Mouse (Mus musculus): Measurements from ENCODE around the gene Tbk1. TPM values are rescaled to one million over a fixed set of nuclear protein-coding genes. Genes with fewer than 3 reads are reported as not detected.
A peak's percentile ranks its signal among the peaks of the same experiment; 100 is the strongest.

Gene Tbk1
- polyA plus RNA-seq, 1 experiment, result 288 TPM

DNA sequence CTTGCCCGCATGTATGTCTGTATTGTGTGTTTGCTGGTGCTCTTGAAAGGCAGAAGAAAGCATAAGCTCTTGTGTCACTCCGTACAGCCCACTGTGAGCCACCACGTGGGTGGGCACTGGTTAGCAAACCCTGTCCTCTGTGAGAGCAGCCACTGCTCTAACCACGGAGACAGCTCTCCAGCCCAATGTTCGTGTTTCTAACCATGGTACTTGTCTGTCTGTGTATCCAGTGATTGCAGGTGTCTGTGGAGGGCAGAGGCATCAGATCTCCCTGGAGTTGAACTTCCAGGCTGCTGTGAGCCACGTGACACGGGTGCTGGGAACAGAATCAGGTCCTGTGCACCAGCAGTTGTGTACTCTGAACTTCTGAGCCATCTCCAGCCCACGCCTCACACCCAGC is 4.3 kb downstream of the Tbk1 start:
- H3K4me3 ChIP-seq (ENCODE audit: insufficient read depth, low read depth, low read length), result no peak overlapping the region
- TF ChIP-seq CTCF (IDR thresholded peaks at IDR 0.05; ENCODE audit: insufficient read depth, low read depth, low read length), result no peak
- TF ChIP-seq POLR2A (IDR thresholded peaks at IDR 0.05; ENCODE audit: insufficient read depth, low read depth, low read length), result no peak
- peaks cover 12% of the 10 kb centered on the region for H3K4me1 ChIP-seq (ENCODE audit: control insufficient read depth, insufficient read depth, low read length)
- WGBS, result 94% methylated on average over 8 of the region's 8 CpGs
- H3K27ac ChIP-seq (ENCODE audit: insufficient read depth, low read depth, low read length), result no peak overlapping the region

- TF ChIP-seq POLR2A (IDR thresholded peaks at IDR 0.05; ENCODE audit: insufficient read depth, low read depth, low read length) (no peak), CTCF (IDR thresholded peaks at IDR 0.05; ENCODE audit: insufficient read depth, low read depth, low read length) (no peak)
- 76% methylated on average over 6 of the region's 6 CpGs for WGBS
- no peak overlapping the region for H3K27ac ChIP-seq (ENCODE audit: insufficient read depth, low read depth, low read length)
- H3K4me1 ChIP-seq (ENCODE audit: control insufficient read depth, insufficient read depth, low read length), result peaks cover 12% of the 10 kb centered on the region
- no peak overlapping the region for H3K4me3 ChIP-seq (ENCODE audit: insufficient read depth, low read depth, low read length)
These were observed 5.2 kb downstream of the Tbk1 start for GRCm38 (mm10) chr10:121581405-121581804.

DNA sequence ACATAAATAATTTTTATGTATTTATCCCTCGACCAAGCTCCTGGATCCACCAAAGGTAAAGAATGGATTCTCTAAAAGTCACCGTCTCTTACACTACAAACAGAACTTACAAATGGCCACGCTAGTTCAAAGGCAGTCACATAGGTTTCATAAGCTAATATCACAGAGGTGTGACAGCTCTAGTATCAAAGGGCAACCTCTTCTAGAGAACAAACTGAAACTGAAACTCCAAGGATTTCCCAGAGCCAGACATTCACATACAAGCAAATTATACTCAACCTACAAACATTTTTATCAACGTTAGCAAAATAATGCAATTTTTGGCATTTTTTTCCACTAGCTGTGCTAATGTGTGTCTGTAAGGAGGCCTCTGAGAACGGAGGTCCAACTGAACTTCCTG is 6.2 kb downstream of the Tbk1 start:
- 97% methylated on average over 5 of the region's 5 CpGs for WGBS
- Histone ChIP-seq H3K4me1 (ENCODE audit: control insufficient read depth, insufficient read depth, low read length) (peaks cover 12% of the 10 kb centered on the region), H3K27ac (ENCODE audit: insufficient read depth, low read depth, low read length) (no peak overlapping the region), H3K4me3 (ENCODE audit: insufficient read depth, low read depth, low read length) (no peak overlapping the region)
- TF ChIP-seq CTCF (IDR thresholded peaks at IDR 0.05; ENCODE audit: insufficient read depth, low read depth, low read length) (no peak), POLR2A (IDR thresholded peaks at IDR 0.05; ENCODE audit: insufficient read depth, low read depth, low read length) (no peak)

GRCm38 (mm10) chr10:121576372-121576771 is 10.2 kb downstream of the Tbk1 start:
- Histone ChIP-seq H3K4me1 (ENCODE audit: control insufficient read depth, insufficient read depth, low read length) (0 out of 2 replicates have a peak, but pooled peaks cover 2% of the 10 kb centered on the region), H3K4me3 (ENCODE audit: insufficient read depth, low read depth, low read length) (no peak overlapping the region), H3K27ac (ENCODE audit: insufficient read depth, low read depth, low read length) (no peak overlapping the region)
- 86% methylated on average over 9 of the region's 9 CpGs for WGBS
- no peak for TF ChIP-seq POLR2A (IDR thresholded peaks at IDR 0.05; ENCODE audit: insufficient read depth, low read depth, low read length)
- TF ChIP-seq CTCF (IDR thresholded peaks at IDR 0.05; ENCODE audit: insufficient read depth, low read depth, low read length), result no peak

- TF ChIP-seq POLR2A (IDR thresholded peaks at IDR 0.05; ENCODE audit: insufficient read depth, low read depth, low read length) (no peak), CTCF (IDR thresholded peaks at IDR 0.05; ENCODE audit: insufficient read depth, low read depth, low read length) (no peak)
- Histone ChIP-seq H3K4me1 (ENCODE audit: control insufficient read depth, insufficient read depth, low read length) (peaks cover 5% of the 10 kb centered on the region; the same call in 1 of the 2 replicates), H3K27ac (ENCODE audit: insufficient read depth, low read depth, low read length) (no peak overlapping the region), H3K4me3 (ENCODE audit: insufficient read depth, low read depth, low read length) (no peak overlapping the region)
- 87% methylated on average over 22 of the region's 22 CpGs for WGBS
These were observed 15.0 kb downstream of the Tbk1 start for GRCm38 (mm10) chr10:121571511-121572147.

GRCm38 (mm10) chr10:121571031-121571430 is 15.6 kb downstream of the Tbk1 start:
- H3K4me1 ChIP-seq (ENCODE audit: control insufficient read depth, insufficient read depth, low read length), result peaks cover 5% of the 10 kb centered on the region; the same call in 1 of the 2 replicates
- no peak overlapping the region for H3K4me3 ChIP-seq (ENCODE audit: insufficient read depth, low read depth, low read length)
- TF ChIP-seq CTCF (IDR thresholded peaks at IDR 0.05; ENCODE audit: insufficient read depth, low read depth, low read length) (no peak), POLR2A (IDR thresholded peaks at IDR 0.05; ENCODE audit: insufficient read depth, low read depth, low read length) (no peak)
- H3K27ac ChIP-seq (ENCODE audit: insufficient read depth, low read depth, low read length), result no peak overlapping the region
- WGBS, result 93% methylated on average over 3 of the region's 3 CpGs

GRCm38 (mm10) chr10:121569796-121570195 is 16.8 kb downstream of the Tbk1 start:
- Histone ChIP-seq H3K4me1 (ENCODE audit: control insufficient read depth, insufficient read depth, low read length) (peaks cover 5% of the 10 kb centered on the region; the same call in 1 of the 2 replicates), H3K27ac (ENCODE audit: insufficient read depth, low read depth, low read length) (no peak overlapping the region), H3K4me3 (ENCODE audit: insufficient read depth, low read depth, low read length) (no peak overlapping the region)
- WGBS, result 42% methylated on average over 6 of the region's 6 CpGs
- TF ChIP-seq CTCF (IDR thresholded peaks at IDR 0.05; ENCODE audit: insufficient read depth, low read depth, low read length) (no peak), POLR2A (IDR thresholded peaks at IDR 0.05; ENCODE audit: insufficient read depth, low read depth, low read length) (no peak)

DNA sequence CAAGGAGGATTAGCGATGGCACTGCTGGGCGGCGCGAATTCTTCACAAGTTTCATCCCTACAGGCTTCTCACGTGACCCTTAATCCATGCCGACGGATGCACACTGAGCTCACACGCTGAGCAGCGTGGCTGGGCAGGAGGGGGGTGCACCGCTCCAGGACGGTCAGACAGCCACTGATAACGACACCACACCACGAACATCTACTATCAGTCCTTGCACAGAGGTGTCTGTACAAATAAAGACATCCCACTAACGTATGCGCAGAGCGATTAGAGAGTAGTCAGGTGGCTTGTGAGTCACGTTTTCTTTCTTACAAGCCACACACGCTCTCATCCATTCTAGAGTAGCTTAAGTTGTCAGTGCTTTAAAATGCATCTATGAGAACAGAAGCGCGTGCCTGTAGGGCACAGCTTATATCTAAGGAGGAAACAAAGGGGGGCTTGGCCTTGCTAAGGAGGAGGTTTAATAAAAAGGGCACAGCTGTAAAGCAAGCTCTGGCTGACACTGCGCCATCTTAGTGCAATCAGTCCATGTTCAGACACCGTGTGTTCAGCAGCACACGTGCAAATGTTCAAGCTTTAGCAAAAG is 17.5 kb downstream of the Tbk1 start:
- WGBS, result 17% methylated on average over 23 of the region's 23 CpGs
- no peak overlapping the region for H3K27ac ChIP-seq (ENCODE audit: insufficient read depth, low read depth, low read length)
- TF ChIP-seq POLR2A (IDR thresholded peaks at IDR 0.05; ENCODE audit: insufficient read depth, low read depth, low read length), result no peak
- TF ChIP-seq CTCF (IDR thresholded peaks at IDR 0.05; ENCODE audit: insufficient read depth, low read depth, low read length), result no peak
- peak overlapping the region; percentile 40 for H3K4me3 ChIP-seq (ENCODE audit: insufficient read depth, low read depth, low read length)
- H3K4me1 ChIP-seq (ENCODE audit: control insufficient read depth, insufficient read depth, low read length), result peaks cover 5% of the 10 kb centered on the region; the same call in 1 of the 2 replicates

GRCm38 (mm10) chr10:121568534-121568933 is 18.1 kb downstream of the Tbk1 start:
- Histone ChIP-seq H3K4me3 (ENCODE audit: insufficient read depth, low read depth, low read length) (peak overlapping the region; percentile 40; the same call in 1 of the 2 replicates), H3K27ac (ENCODE audit: insufficient read depth, low read depth, low read length) (no peak overlapping the region), H3K4me1 (ENCODE audit: control insufficient read depth, insufficient read depth, low read length) (peaks cover 5% of the 10 kb centered on the region; the same call in 1 of the 2 replicates)
- no peak for TF ChIP-seq POLR2A (IDR thresholded peaks at IDR 0.05; ENCODE audit: insufficient read depth, low read depth, low read length)
- 71% methylated on average over 7 of the region's 7 CpGs for WGBS
